Mouse (Mus musculus) hindbrain, embryonic 10.5 days (tissue): Measurements from ENCODE around the gene 4933415F23Rik. TPM values are rescaled to one million over a fixed set of nuclear protein-coding genes. Genes with fewer than 3 reads are reported as not detected.
"Not testable (repeated sequence)": the region's sequence is repeated elsewhere in the genome, so short reads cannot be mapped to it uniquely, and the experiment has no call there.

ENCODE experiments used
- DNase-seq: peaks from one replicate; pipeline ENCODE4 v3.0.0-alpha.2; 2017; ENCODE audit warnings: low spot score
- H3K27ac ChIP-seq: fragments of 300-500 bp; sonication (generic); 2 replicates; pipeline ENCODE4 v1.5.1; 2016; ENCODE audit warnings: mild to moderate bottlenecking, moderate library complexity
- H3K27me3 ChIP-seq: fragments of 300-500 bp; sonication (generic); 2 replicates; pipeline ENCODE4 v1.6.1; 2016; ENCODE audit warnings: mild to moderate bottlenecking; ENCODE audit not compliant: poor library complexity, insufficient read depth, severe bottlenecking
- H3K36me3 ChIP-seq: fragments of 300-500 bp; sonication (generic); 2 replicates; pipeline ENCODE4 v1.6.1; 2016; ENCODE audit warnings: mild to moderate bottlenecking, moderate library complexity
- H3K4me1 ChIP-seq: fragments of 300-500 bp; sonication (generic); replicated peaks from 2 replicates; pipeline ENCODE4 v1.6.1; 2016; ENCODE audit warnings: mild to moderate bottlenecking
- H3K4me3 ChIP-seq: fragments of 300-500 bp; sonication (generic); 2 replicates; pipeline ENCODE4 v1.5.1; 2016; ENCODE audit warnings: mild to moderate bottlenecking, moderate library complexity
- H3K9me3 ChIP-seq: fragments of 300-500 bp; sonication (generic); 2 replicates; pipeline ENCODE4 v1.6.1; 2016; ENCODE audit warnings: mild to moderate bottlenecking, moderate library complexity
- WGBS: fragments of 180-500 bp; shearing (Covaris S2); methylation state at CpG from one replicate; pipeline ENCODE4 v1.1.7; 2016; 5-methylcytosine and 5-hydroxymethylcytosine counted together
- polyA plus RNA-seq: library from polyadenylated mRNA; unstranded; fragments of >200 nt; fragmentation: Nextera tagmentation; extraction: Ambion mirVana; gene quantifications from 2 replicates; pipeline ENCODE4 v1.2.1, GENCODE M21; 2016

Gene 4933415F23Rik
- polyA plus RNA-seq: not detected in 2 replicates

- Histone ChIP-seq H3K27ac (no peak within 1 kb of the TSS), H3K4me3 (no peak within 1 kb of the TSS), H3K36me3 (no peaks in the 10 kb centered on the region), H3K9me3 (0 out of 2 replicates have a peak, but pooled peaks cover 3% of the 10 kb centered on the region), H3K27me3 (no peaks in the 10 kb centered on the region), H3K4me1 (no peaks in the 10 kb centered on the region)
- no peak for DNase-seq
- 95% methylated on average over 20 of the region's 20 CpGs for WGBS
Observed at GRCm38 (mm10) chr1:23102021-23102420, at the start of gene 4933415F23Rik. Gene 4933415F23Rik (minus strand): TSS chr1:23102253.

- no peak overlapping the region for H3K4me3 ChIP-seq
- H3K4me1 ChIP-seq: no peaks in the 10 kb centered on the region
- H3K9me3 ChIP-seq: no peaks in the 10 kb centered on the region
- no peaks in the 10 kb centered on the region for H3K27me3 ChIP-seq
- no peaks in the 10 kb centered on the region for H3K36me3 ChIP-seq
- no peak overlapping the region for H3K27ac ChIP-seq
- 89% methylated on average over 1 of the region's 1 CpGs for WGBS
- DNase-seq: no peak
Observed at GRCm38 (mm10) chr1:23151722-23152121, 49.7 kb upstream of the 4933415F23Rik start.

GRCm38 (mm10) chr1:23146198-23146873 lies 44.3 kb upstream of the 4933415F23Rik start:
- DNase-seq: no peak
- H3K4me3 ChIP-seq: no peak overlapping the region
- no peaks in the 10 kb centered on the region for H3K4me1 ChIP-seq
- no peak overlapping the region for H3K27ac ChIP-seq
- no peaks in the 10 kb centered on the region for H3K9me3 ChIP-seq
- WGBS: 78% methylated on average over 5 of the region's 5 CpGs
- no peaks in the 10 kb centered on the region for H3K27me3 ChIP-seq
- H3K36me3 ChIP-seq: no peaks in the 10 kb centered on the region

DNA sequence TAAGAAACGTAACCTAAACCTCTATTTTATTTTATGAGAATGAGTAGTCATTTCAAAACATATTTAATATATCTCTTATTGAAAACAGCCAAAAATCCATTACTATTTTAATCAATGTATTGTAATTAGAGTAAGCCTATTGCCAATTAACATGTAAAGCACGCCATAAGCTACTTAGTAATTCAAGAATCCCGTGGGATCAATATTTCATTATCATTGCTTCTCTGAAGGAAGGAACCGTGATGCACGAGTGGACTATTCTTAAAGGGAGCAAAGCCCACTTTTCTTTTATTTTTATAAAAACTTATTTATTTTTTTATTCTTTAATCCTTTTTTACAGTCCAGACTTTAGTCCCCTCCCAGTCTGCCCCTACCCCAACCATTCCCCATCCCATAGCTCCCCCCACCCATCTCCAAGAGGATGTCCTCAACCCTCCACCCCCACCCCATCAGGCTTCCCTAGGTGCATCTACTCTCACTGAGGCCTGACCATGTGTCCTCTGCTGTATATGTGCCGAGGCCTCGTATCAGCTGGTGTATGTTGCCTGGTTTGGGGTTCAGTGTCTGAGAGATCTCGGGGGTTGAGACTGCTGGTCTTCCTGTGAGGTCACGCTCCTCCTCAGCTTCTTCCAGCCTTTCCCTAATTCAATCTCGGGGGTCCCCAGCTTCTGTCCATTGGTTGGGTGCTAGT lies 39.2 kb upstream of the 4933415F23Rik start:
- no peak overlapping the region for H3K27ac ChIP-seq
- H3K36me3 ChIP-seq: no peaks in the 10 kb centered on the region
- WGBS: 87% methylated on average over 10 of the region's 10 CpGs
- no peak overlapping the region for H3K4me3 ChIP-seq
- H3K4me1 ChIP-seq: no peaks in the 10 kb centered on the region
- no peak for DNase-seq
- no peaks in the 10 kb centered on the region for H3K27me3 ChIP-seq
- H3K9me3 ChIP-seq: no peaks in the 10 kb centered on the region

GRCm38 (mm10) chr1:23140530-23140929 lies 38.5 kb upstream of the 4933415F23Rik start:
- not testable (repeated sequence) for H3K27me3 ChIP-seq, H3K4me1 ChIP-seq, H3K4me3 ChIP-seq, DNase-seq, H3K9me3 ChIP-seq, H3K36me3 ChIP-seq, H3K27ac ChIP-seq
- WGBS: no CpG with 5 or more reads among the region's 1 CpGs

DNA sequence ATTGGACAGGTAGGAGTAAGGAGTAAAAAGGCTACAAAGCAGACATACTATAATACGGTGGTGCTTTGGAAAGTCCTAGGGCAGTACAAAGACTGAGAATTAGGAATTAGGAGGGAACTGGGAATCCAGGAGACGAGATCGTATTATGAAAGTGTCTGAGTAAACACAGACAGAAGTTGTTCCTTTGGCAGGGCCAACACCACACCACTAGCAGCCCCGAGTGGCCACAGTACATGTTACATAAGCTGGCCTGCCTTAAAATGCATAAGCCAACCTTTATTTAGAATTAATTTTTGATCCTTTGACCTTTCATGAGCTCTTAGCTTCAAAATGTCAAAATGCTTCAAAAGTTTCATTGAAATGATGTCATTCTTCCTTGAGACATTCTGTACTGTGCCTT lies 18.8 kb upstream of the 4933415F23Rik start:
- no peak for DNase-seq
- no peaks in the 10 kb centered on the region for H3K4me1 ChIP-seq
- WGBS: 80% methylated on average over 4 of the region's 4 CpGs
- no peak overlapping the region for H3K27ac ChIP-seq
- no peaks in the 10 kb centered on the region for H3K27me3 ChIP-seq
- no peak overlapping the region for H3K4me3 ChIP-seq
- no peaks in the 10 kb centered on the region for H3K9me3 ChIP-seq
- no peaks in the 10 kb centered on the region for H3K36me3 ChIP-seq

DNA sequence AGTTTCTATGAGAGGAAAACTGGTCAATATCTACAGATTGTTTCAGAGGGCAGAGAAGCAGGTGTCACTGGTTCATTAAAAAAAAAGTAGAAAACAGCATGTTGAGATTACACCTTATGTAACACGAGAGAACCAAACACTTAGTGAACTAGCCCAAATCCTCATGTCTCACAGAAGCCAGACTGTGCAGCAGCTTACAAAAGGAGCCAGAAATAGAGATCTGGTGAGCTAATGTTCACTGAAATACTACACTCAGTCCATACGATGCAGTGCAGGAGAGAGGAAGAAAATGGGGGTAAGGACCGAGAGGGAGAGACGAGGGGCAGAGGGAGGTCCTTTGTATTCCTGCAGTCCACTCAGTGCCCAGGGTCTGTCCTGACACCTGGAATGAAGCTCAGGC lies 17.4 kb upstream of the 4933415F23Rik start:
- Histone ChIP-seq H3K27ac (no peak overlapping the region), H3K27me3 (no peaks in the 10 kb centered on the region), H3K36me3 (no peaks in the 10 kb centered on the region), H3K9me3 (no peaks in the 10 kb centered on the region), H3K4me3 (no peak overlapping the region), H3K4me1 (no peaks in the 10 kb centered on the region)
- DNase-seq: no peak
- 75% methylated on average over 4 of the region's 4 CpGs for WGBS

- H3K27ac ChIP-seq: no peak overlapping the region
- no peaks in the 10 kb centered on the region for H3K27me3 ChIP-seq
- no peaks in the 10 kb centered on the region for H3K36me3 ChIP-seq
- no peak overlapping the region for H3K4me3 ChIP-seq
- 62% methylated on average over 3 of the region's 3 CpGs for WGBS
- H3K9me3 ChIP-seq: no peaks in the 10 kb centered on the region
- no peaks in the 10 kb centered on the region for H3K4me1 ChIP-seq
- no peak for DNase-seq
Observed at GRCm38 (mm10) chr1:23117423-23117822, 15.4 kb upstream of the 4933415F23Rik start.

DNA sequence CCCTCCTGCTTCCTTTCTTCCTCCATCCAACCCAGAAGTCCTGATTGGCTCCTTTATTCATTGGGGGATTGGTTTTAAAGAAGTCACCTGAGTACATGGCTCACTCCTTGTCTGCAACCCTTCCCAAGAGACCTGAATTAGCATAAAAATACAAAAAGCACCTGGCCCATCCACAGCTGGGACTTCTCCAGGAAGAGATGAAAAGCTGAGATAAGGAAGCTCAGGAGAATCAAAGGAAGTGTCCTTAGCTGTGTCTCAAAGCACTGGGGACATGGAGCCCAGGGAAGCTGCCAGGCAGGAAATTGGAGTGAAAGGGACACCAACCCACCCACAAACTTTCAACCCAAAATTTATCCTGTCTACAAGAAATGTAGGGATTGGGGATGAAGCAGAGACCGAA lies 7.1 kb upstream of the 4933415F23Rik start:
- no peaks in the 10 kb centered on the region for H3K9me3 ChIP-seq
- no peaks in the 10 kb centered on the region for H3K36me3 ChIP-seq
- H3K27ac ChIP-seq: no peak overlapping the region
- no peak overlapping the region for H3K4me3 ChIP-seq
- H3K27me3 ChIP-seq: no peaks in the 10 kb centered on the region
- no peak for DNase-seq
- 94% methylated on average over 1 of the region's 1 CpGs for WGBS
- H3K4me1 ChIP-seq: 0 out of 2 replicates have a peak, but pooled peaks cover 3% of the 10 kb centered on the region

GRCm38 (mm10) chr1:23102881-23103280 lies 828 bp upstream of the 4933415F23Rik start:
- no peaks in the 10 kb centered on the region for H3K4me1 ChIP-seq
- 0 out of 2 replicates have a peak, but pooled peaks cover 3% of the 10 kb centered on the region for H3K9me3 ChIP-seq
- no peaks in the 10 kb centered on the region for H3K27me3 ChIP-seq
- 78% methylated on average over 4 of the region's 4 CpGs for WGBS
- H3K4me3 ChIP-seq: no peak overlapping the region
- no peak overlapping the region for H3K27ac ChIP-seq
- H3K36me3 ChIP-seq: no peaks in the 10 kb centered on the region
- no peak for DNase-seq

GRCm38 (mm10) chr1:23099791-23100190 lies 2.3 kb downstream of the 4933415F23Rik start:
- Histone ChIP-seq H3K27me3 (no peaks in the 10 kb centered on the region), H3K9me3 (0 out of 2 replicates have a peak, but pooled peaks cover 3% of the 10 kb centered on the region), H3K27ac (no peak overlapping the region), H3K4me3 (no peak overlapping the region), H3K4me1 (no peaks in the 10 kb centered on the region), H3K36me3 (no peaks in the 10 kb centered on the region)
- no peak for DNase-seq
- 85% methylated on average over 1 of the region's 1 CpGs for whole genome bisulfite sequencing

GRCm38 (mm10) chr1:23098451-23098850 lies 3.6 kb downstream of the 4933415F23Rik start:
- 0 out of 2 replicates have a peak, but pooled peaks cover 3% of the 10 kb centered on the region for H3K9me3 ChIP-seq
- no peak overlapping the region for H3K27ac ChIP-seq
- 93% methylated on average over 2 of the region's 2 CpGs for WGBS

DNA sequence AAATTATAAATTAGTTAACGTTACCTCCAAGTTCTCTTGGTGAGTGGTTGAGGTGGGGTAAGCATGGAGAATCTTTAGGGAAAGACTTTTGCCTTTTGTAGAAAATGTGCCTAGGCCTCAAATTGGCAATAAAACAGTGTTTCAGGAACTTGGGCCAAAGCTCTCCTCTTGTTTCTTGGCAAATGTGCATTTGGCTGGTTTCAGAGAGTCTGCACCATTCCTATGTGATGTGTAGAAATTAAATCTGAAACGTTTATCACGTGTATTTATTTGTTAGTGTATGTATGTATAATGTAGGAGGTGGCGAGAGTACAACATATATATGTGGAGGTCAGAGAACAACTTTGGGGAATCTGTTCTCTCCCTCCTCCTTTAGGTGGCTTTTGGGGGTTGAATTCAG lies 4.1 kb downstream of the 4933415F23Rik start:
- Histone ChIP-seq H3K27me3 (no peaks in the 10 kb centered on the region), H3K9me3 (0 out of 2 replicates have a peak, but pooled peaks cover 3% of the 10 kb centered on the region), H3K36me3 (no peaks in the 10 kb centered on the region), H3K4me3 (no peak overlapping the region), H3K27ac (no peak overlapping the region), H3K4me1 (no peaks in the 10 kb centered on the region)
- no peak for DNase-seq
- 93% methylated on average over 4 of the region's 4 CpGs for WGBS

More at GRCm38 (mm10) chr1:23098451-23098850, 3.6 kb downstream of the 4933415F23Rik start:
- Histone ChIP-seq H3K36me3 (no peaks in the 10 kb centered on the region), H3K27me3 (no peaks in the 10 kb centered on the region), H3K4me3 (no peak overlapping the region), H3K4me1 (no peaks in the 10 kb centered on the region)
- no peak for DNase-seq
